Mouse (Mus musculus): ENCODE data around the gene Znfx1. TPM values are rescaled to one million over a fixed set of nuclear protein-coding genes. Genes with fewer than 3 reads are reported as not detected.

The Znfx1 gene
- polyA plus RNA-seq, 1 experiment from 2014 or later: 6.3 TPM

GRCm38 (mm10) chr2:167061381-167062034 lies 1.3 kb downstream of the Znfx1 start:
- 16% methylated on average over 11 of the region's 11 CpGs for WGBS (ENCODE audit: insufficient replicate concordance)
- Histone ChIP-seq H3K27me3 (ENCODE audit: insufficient read depth, low read length) (no peaks in the 10 kb centered on the region), H3K36me3 (replicated peaks; ENCODE audit: insufficient read depth, low read length) (peaks cover 45% of the 10 kb centered on the region), H3K4me3 (ENCODE audit: low read depth, low read length) (peak overlapping the region; percentile 92), H3K27ac (ENCODE audit: low read depth) (peak overlapping the region; percentile 99), H3K9me3 (ENCODE audit: low read length) (no peaks in the 10 kb centered on the region), H3K9ac (replicated peaks) (peak overlapping the region; percentile 92), H3K4me2 (ENCODE audit: low read depth, low read length) (peak overlapping the region; percentile 89), H3K4me1 (ENCODE audit: insufficient read depth) (peaks cover 38% of the 10 kb centered on the region)
- no peak for ATAC-seq
- no peak for DNase-seq
- TF ChIP-seq CTCF (IDR thresholded peaks at IDR 0.05; ENCODE audit: low read depth): no peak
- TF ChIP-seq EP300 (IDR thresholded peaks at IDR 0.05; ENCODE audit: low read depth): no peak

DNA sequence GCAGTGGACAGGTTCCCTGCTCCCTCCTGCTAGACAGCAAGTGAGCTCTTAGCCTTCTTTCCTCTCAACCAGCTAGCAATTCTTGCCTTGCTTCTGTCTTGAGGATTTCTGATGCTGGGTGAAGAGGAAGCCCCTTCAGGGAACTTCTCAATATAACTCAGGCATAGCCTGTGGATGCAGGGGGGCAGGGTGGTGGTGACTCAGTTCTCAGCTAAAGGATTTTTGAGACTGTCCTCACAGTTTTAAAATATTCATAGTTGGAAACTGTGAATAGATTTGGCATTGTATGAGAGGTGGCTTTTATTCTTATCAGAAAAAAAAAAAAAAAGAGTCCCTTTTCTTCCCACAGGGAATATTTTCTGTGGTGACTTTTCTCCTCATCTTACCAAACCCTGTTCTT lies 2.1 kb downstream of the Znfx1 start:
- Histone ChIP-seq H3K36me3 (replicated peaks; ENCODE audit: insufficient read depth, low read length) (peaks cover 49% of the 10 kb centered on the region), H3K4me3 (ENCODE audit: low read depth, low read length) (peak overlapping the region; percentile 92)
- TF ChIP-seq CTCF (IDR thresholded peaks at IDR 0.05; ENCODE audit: low read depth) (no peak), EP300 (IDR thresholded peaks at IDR 0.05; ENCODE audit: low read depth) (no peak)

GRCm38 (mm10) chr2:167060360-167060759 lies 2.5 kb downstream of the Znfx1 start:
- Histone ChIP-seq H3K36me3 (replicated peaks; ENCODE audit: insufficient read depth, low read length) (peaks cover 49% of the 10 kb centered on the region), H3K4me2 (ENCODE audit: low read depth, low read length) (peak overlapping the region; percentile 89), H3K9ac (replicated peaks) (peak overlapping the region; percentile 53), H3K27me3 (ENCODE audit: insufficient read depth, low read length) (no peaks in the 10 kb centered on the region), H3K4me1 (ENCODE audit: insufficient read depth) (peaks cover 38% of the 10 kb centered on the region), H3K9me3 (ENCODE audit: low read length) (no peaks in the 10 kb centered on the region), H3K27ac (ENCODE audit: low read depth) (peak overlapping the region; percentile 65), H3K4me3 (ENCODE audit: low read depth, low read length) (peak overlapping the region; percentile 92)
- ATAC-seq (no peak), DNase-seq (no peak)
- TF ChIP-seq EP300 (IDR thresholded peaks at IDR 0.05; ENCODE audit: low read depth): no peak
- TF ChIP-seq CTCF (IDR thresholded peaks at IDR 0.05; ENCODE audit: low read depth): no peak
- WGBS (ENCODE audit: insufficient replicate concordance): 49% methylated on average over 3 of the region's 3 CpGs

More for the DNA sequence above, 2.1 kb downstream of the Znfx1 start:
- H3K4me2 ChIP-seq (ENCODE audit: low read depth, low read length): peak overlapping the region; percentile 89
- ATAC-seq (no peak), DNase-seq (no peak)
- H3K9ac ChIP-seq (replicated peaks): peak overlapping the region; percentile 92
- H3K27ac ChIP-seq (ENCODE audit: low read depth): peak overlapping the region; percentile 99
- no peaks in the 10 kb centered on the region for H3K9me3 ChIP-seq (ENCODE audit: low read length)
- H3K27me3 ChIP-seq (ENCODE audit: insufficient read depth, low read length): no peaks in the 10 kb centered on the region
- H3K4me1 ChIP-seq (ENCODE audit: insufficient read depth): peaks cover 40% of the 10 kb centered on the region

DNA sequence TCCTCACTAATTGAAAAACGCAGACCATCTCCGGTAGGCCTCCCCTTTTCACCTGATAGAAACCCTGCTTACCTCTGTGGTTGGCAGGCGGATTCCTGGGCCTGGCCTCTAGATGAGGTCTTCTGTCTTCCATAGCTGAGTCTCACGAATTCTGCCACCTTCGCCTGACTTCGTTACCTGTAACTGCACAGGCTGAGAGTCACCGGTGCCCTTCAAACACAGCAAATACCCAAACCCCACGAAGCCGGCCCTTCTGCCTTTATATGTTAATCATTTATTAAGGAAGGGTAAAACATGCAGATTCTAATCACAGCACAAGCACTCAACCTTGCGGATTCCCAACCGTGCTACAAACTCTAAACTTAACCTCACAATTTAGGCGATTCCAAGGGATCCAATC lies 2.9 kb downstream of the Znfx1 start:
- peaks cover 35% of the 10 kb centered on the region for H3K4me1 ChIP-seq (ENCODE audit: insufficient read depth)
- DNase-seq (no peak), ATAC-seq (no peak)
- H3K4me2 ChIP-seq (ENCODE audit: low read depth, low read length): peak overlapping the region; percentile 89
- peak overlapping the region; percentile 53 for H3K9ac ChIP-seq (replicated peaks)
- peak overlapping the region; percentile 65 for H3K27ac ChIP-seq (ENCODE audit: low read depth)
- no peaks in the 10 kb centered on the region for H3K9me3 ChIP-seq (ENCODE audit: low read length)
- H3K4me3 ChIP-seq (ENCODE audit: low read depth, low read length): peak overlapping the region; percentile 92; the same call in 1 of the 2 replicates
- H3K36me3 ChIP-seq (replicated peaks; ENCODE audit: insufficient read depth, low read length): peaks cover 49% of the 10 kb centered on the region
- 71% methylated on average over 12 of the region's 12 CpGs for WGBS (ENCODE audit: insufficient replicate concordance)
- TF ChIP-seq CTCF (IDR thresholded peaks at IDR 0.05; ENCODE audit: low read depth) (no peak), EP300 (IDR thresholded peaks at IDR 0.05; ENCODE audit: low read depth) (no peak)
- H3K27me3 ChIP-seq (ENCODE audit: insufficient read depth, low read length): no peaks in the 10 kb centered on the region

DNA sequence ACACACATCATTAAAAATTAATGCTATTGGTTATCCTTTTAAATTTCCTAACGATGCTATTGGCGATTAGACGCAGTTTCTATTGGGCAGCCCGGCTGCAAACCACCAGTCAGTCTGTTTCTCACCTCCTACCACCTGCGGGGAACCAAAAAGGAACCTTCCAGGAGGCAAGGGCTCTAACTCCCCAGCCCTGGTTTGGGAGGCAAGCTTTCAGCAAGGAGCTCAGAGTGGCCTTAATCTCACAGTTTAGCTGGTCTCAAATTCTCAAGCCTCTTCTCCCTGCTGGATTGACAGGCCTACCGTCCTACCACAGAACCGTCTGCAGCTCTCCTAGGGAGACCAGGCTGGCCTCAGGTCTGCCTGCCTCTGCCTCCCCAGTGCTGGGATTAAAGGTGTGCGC lies 3.3 kb downstream of the Znfx1 start:
- Histone ChIP-seq H3K4me3 (ENCODE audit: low read depth, low read length) (0 out of 2 replicates have a peak overlapping the region, but pooled peaks have one; percentile 92), H3K4me2 (ENCODE audit: low read depth, low read length) (peak overlapping the region; percentile 89), H3K9me3 (ENCODE audit: low read length) (no peaks in the 10 kb centered on the region), H3K4me1 (ENCODE audit: insufficient read depth) (peaks cover 32% of the 10 kb centered on the region), H3K9ac (replicated peaks) (peak overlapping the region; percentile 53), H3K36me3 (replicated peaks; ENCODE audit: insufficient read depth, low read length) (peaks cover 49% of the 10 kb centered on the region), H3K27me3 (ENCODE audit: insufficient read depth, low read length) (no peaks in the 10 kb centered on the region), H3K27ac (ENCODE audit: low read depth) (peak overlapping the region; percentile 65)
- WGBS (ENCODE audit: insufficient replicate concordance): 78% methylated on average over 8 of the region's 8 CpGs
- no peak for ATAC-seq
- DNase-seq: no peak
- no peak for TF ChIP-seq CTCF (IDR thresholded peaks at IDR 0.05; ENCODE audit: low read depth)
- TF ChIP-seq EP300 (IDR thresholded peaks at IDR 0.05; ENCODE audit: low read depth): no peak

GRCm38 (mm10) chr2:167058814-167059387 lies 3.9 kb downstream of the Znfx1 start:
- ATAC-seq (no peak), DNase-seq (no peak)
- no peaks in the 10 kb centered on the region for H3K9me3 ChIP-seq (ENCODE audit: low read length)
- TF ChIP-seq EP300 (IDR thresholded peaks at IDR 0.05; ENCODE audit: low read depth): no peak
- no peak for TF ChIP-seq CTCF (IDR thresholded peaks at IDR 0.05; ENCODE audit: low read depth)
- WGBS (ENCODE audit: insufficient replicate concordance): 73% methylated on average over 3 of the region's 3 CpGs
- H3K9ac ChIP-seq (replicated peaks): no peak overlapping the region; the same call in 1 of the 2 replicates
- no peaks in the 10 kb centered on the region for H3K27me3 ChIP-seq (ENCODE audit: insufficient read depth, low read length)
- peaks cover 29% of the 10 kb centered on the region for H3K4me1 ChIP-seq (ENCODE audit: insufficient read depth)
- peaks cover 53% of the 10 kb centered on the region for H3K36me3 ChIP-seq (replicated peaks; ENCODE audit: insufficient read depth, low read length)
- H3K27ac ChIP-seq (ENCODE audit: low read depth): peak overlapping the region; percentile 58
- no peak overlapping the region for H3K4me3 ChIP-seq (ENCODE audit: low read depth, low read length)
- peak overlapping the region; percentile 89 for H3K4me2 ChIP-seq (ENCODE audit: low read depth, low read length)
